Mouse (Mus musculus): ENCODE results near the gene Lrp2. TPM values are rescaled to one million over a fixed set of nuclear protein-coding genes. Genes with fewer than 3 reads are reported as not detected.

The Lrp2 gene
- total and polyA plus RNA-seq, 3 experiments, result under 0.01 to 0.07 (median 0.01) TPM

DNA sequence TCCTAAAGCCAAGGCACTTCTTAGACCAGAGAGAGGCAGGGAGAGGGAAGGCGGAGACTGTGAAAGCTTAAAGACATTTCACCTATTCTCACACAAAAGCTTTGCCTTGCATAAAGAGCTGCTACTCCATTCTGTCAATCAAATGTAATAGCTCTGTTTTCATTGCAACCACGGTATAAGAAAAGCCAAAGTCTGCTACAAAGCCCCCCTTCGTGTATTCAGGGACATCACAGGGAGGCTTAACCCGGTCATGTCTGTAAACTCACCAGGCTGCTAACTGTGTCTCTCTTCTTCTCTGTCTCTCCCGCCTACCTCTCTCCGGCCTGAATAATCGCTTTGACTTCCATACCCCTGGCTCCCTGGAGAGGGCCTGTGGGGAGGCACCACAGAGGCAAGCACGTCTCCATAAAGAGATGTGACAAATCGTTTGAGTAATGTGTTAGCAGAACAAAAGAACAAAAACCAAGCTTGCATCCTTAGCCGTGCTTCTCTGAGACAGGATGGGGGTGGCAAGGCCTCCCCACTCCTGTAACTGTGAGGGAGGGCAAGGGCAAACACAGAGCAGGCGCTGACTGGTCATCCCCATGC is 167.5 kb downstream of the Lrp2 start:
- TF ChIP-seq PAX5 (IDR thresholded peaks at IDR 0.05; ENCODE audit: low read length) (no peak), IRF4 (IDR thresholded peaks at IDR 0.05; ENCODE audit: low read depth, low read length) (no peak), SIN3A (IDR thresholded peaks at IDR 0.05; ENCODE audit: low read length) (no peak), TBP (conservative IDR thresholded peaks at IDR 0.05; ENCODE audit: low read depth, low read length) (no peak), POLR2AphosphoS2 (IDR thresholded peaks at IDR 0.05; ENCODE audit: low read depth, low read length) (no peak), MYC (IDR thresholded peaks at IDR 0.05; ENCODE audit: low read depth, low read length) (no peak), MAFK (IDR thresholded peaks at IDR 0.05; ENCODE audit: insufficient replicate concordance, low read length) (no peak), ZC3H11A (IDR thresholded peaks at IDR 0.05; ENCODE audit: low read depth, low read length) (no peak), BHLHE40 (IDR thresholded peaks at IDR 0.05; ENCODE audit: low read depth, low read length) (no peak), ETS1 (conservative IDR thresholded peaks at IDR 0.05; ENCODE audit: low read depth, low read length) (no peak), EP300 (IDR thresholded peaks at IDR 0.05; ENCODE audit: low read length) (no peak), MXI1 (IDR thresholded peaks at IDR 0.05; ENCODE audit: low read depth, low read length) (no peak), MAZ (IDR thresholded peaks at IDR 0.05; ENCODE audit: low read depth, low read length) (no peak), RCOR1 (conservative IDR thresholded peaks at IDR 0.05; ENCODE audit: low read depth, low read length) (no peak), MAX (IDR thresholded peaks at IDR 0.05; ENCODE audit: low read length) (no peak), ELF1 (IDR thresholded peaks at IDR 0.05; ENCODE audit: low read depth, low read length) (no peak), NELFE (IDR thresholded peaks at IDR 0.05; ENCODE audit: low read depth, low read length) (no peak), USF1 (IDR thresholded peaks at IDR 0.05; ENCODE audit: low read depth, low read length) (no peak), CHD1 (IDR thresholded peaks at IDR 0.05; ENCODE audit: low read depth, low read length) (no peak), ZMIZ1 (IDR thresholded peaks at IDR 0.05; ENCODE audit: low read depth, low read length) (no peak)
- no peak for DNase-seq (ENCODE audit: extremely low read depth)
- Histone ChIP-seq H3K9ac (ENCODE audit: insufficient read depth, low read depth) (no peak overlapping the region), H3K9me3 (replicated peaks; ENCODE audit: low read length) (no peaks in the 10 kb centered on the region), H3K4me3 (replicated peaks in 1 of 3; ENCODE audit: low read depth in 2 of 3, low read length in 2 of 3, poor library complexity in 1 of 3) (no peak overlapping the region), H3K79me2 (replicated peaks; ENCODE audit: control insufficient read depth, extremely low read depth, insufficient read depth, poor library complexity, severe bottlenecking) (no peaks in the 10 kb centered on the region), H3K27me3 (replicated peaks) (no peaks in the 10 kb centered on the region), H3K4me1 (ENCODE audit: control insufficient read depth in 1 of 2, insufficient read depth in 2 of 2) (peaks cover 0 to 7% of the 10 kb centered on the region in 2 experiments; a peak in 2 of 4 replicates), H3K36me3 (replicated peaks in 1 of 2; ENCODE audit: control insufficient read depth in 1 of 2, insufficient read depth in 1 of 2, low read length in 1 of 2) (no peaks in the 10 kb centered on the region), H3K27ac (ENCODE audit: insufficient read depth, low read depth) (no peak overlapping the region), H3K4me2 (ENCODE audit: insufficient read depth, low read depth, poor library complexity, severe bottlenecking) (no peak overlapping the region)
- in situ Hi-C loops (cut with MboI; ENCODE audit: low pct_ligation_motif_present, low pct_unique_long_range_greater_than_20kb, low sequenced_read_pairs) (no loop called here), dilution Hi-C loops (cut with MboI; ENCODE audit: extremely low pct_ligation_motif_present, extremely low pct_unique_long_range_greater_than_20kb, low sequenced_read_pairs) (no loop called here)

DNA sequence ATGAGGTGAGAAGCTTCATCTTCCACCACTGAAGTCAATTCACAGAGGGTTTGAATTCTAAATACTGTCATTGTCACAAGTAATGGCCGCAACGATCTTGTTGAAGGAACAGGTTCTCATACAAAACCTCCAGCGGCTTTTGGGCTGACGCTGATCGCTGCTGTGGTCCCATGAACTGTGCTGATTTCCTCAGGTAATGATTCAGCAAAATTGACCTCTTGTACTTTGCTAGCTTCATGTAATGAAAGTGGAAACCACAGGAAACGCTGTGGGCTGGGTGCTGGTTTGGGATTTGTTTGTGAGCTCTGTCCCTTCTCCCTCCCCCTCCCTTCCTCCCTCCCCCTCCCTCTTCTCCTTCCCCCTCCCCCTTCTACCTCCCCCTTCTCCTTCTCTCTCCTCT is 170.8 kb downstream of the Lrp2 start:
- Histone ChIP-seq H3K79me2 (replicated peaks; ENCODE audit: control insufficient read depth, extremely low read depth, insufficient read depth, poor library complexity, severe bottlenecking) (no peaks in the 10 kb centered on the region), H3K27me3 (replicated peaks) (no peaks in the 10 kb centered on the region), H3K9ac (ENCODE audit: insufficient read depth, low read depth) (no peak overlapping the region), H3K9me3 (replicated peaks; ENCODE audit: low read length) (no peaks in the 10 kb centered on the region), H3K4me2 (ENCODE audit: insufficient read depth, low read depth, poor library complexity, severe bottlenecking) (peak overlapping the region; percentile 16; the same call in 1 of the 2 replicates), H3K36me3 (replicated peaks in 1 of 2; ENCODE audit: control insufficient read depth in 1 of 2, insufficient read depth in 1 of 2, low read length in 1 of 2) (no peaks in the 10 kb centered on the region), H3K4me1 (ENCODE audit: control insufficient read depth in 1 of 2, insufficient read depth in 2 of 2) (peaks cover 0 to 7% of the 10 kb centered on the region in 2 experiments; a peak in 2 of 4 replicates), H3K27ac (ENCODE audit: insufficient read depth, low read depth) (no peak overlapping the region), H3K4me3 (replicated peaks in 1 of 3; ENCODE audit: low read depth in 2 of 3, low read length in 2 of 3, poor library complexity in 1 of 3) (no peak overlapping the region)
- dilution Hi-C loops (cut with MboI; ENCODE audit: extremely low pct_ligation_motif_present, extremely low pct_unique_long_range_greater_than_20kb, low sequenced_read_pairs), result no loop called here
- DNase-seq (ENCODE audit: extremely low read depth), result peak; percentile 5
- no peak for TF ChIP-seq ZMIZ1 (IDR thresholded peaks at IDR 0.05; ENCODE audit: low read depth, low read length)
- TF ChIP-seq TCF12 (IDR thresholded peaks at IDR 0.05; ENCODE audit: low read depth, low read length), result no peak
- no peak for TF ChIP-seq PAX5 (IDR thresholded peaks at IDR 0.05; ENCODE audit: low read length)
- TF ChIP-seq JUN (IDR thresholded peaks at IDR 0.05; ENCODE audit: insufficient read depth, low read depth, low read length), result no peak
- TF ChIP-seq GABPA (IDR thresholded peaks at IDR 0.05; ENCODE audit: insufficient replicate concordance, low read depth, low read length), result no peak
- in situ Hi-C loops (cut with MboI; ENCODE audit: low pct_ligation_motif_present, low pct_unique_long_range_greater_than_20kb, low sequenced_read_pairs), result no loop called here
